Mouse (Mus musculus) myocyte (in vitro differentiated cells): ENCODE measurements around the gene Prkd3. TPM values are rescaled to one million over a fixed set of nuclear protein-coding genes. Genes with fewer than 3 reads are reported as not detected.

Experiments
- H3K27me3 ChIP-seq: one replicate; pipeline ENCODE4 v1.6.1; 2011; ENCODE audit not compliant: control insufficient read depth, insufficient read depth, insufficient read length
- H3K36me3 ChIP-seq: one replicate; pipeline ENCODE4 v1.6.1; 2011; ENCODE audit not compliant: control insufficient read depth, insufficient read depth
- H3K4me2 ChIP-seq: one replicate; pipeline ENCODE4 v1.6.1; 2011; ENCODE audit warnings: low read depth, control low read depth
- H3K4me3 ChIP-seq: one replicate; pipeline ENCODE4 v1.5.1; 2011; ENCODE audit warnings: mild to moderate bottlenecking, control low read depth, moderate library complexity
- H3K79me2 ChIP-seq: one replicate; pipeline ENCODE4 v1.6.1; 2011; ENCODE audit not compliant: control insufficient read depth, insufficient read depth
- H3ac ChIP-seq: one replicate; pipeline ENCODE4 v1.6.1; 2011; ENCODE audit not compliant: control insufficient read depth, insufficient read length
- CEBPB ChIP-seq: IDR thresholded peaks from 2 replicates; pipeline ENCODE4 v1.6.1; 2011; ENCODE audit warnings: mild to moderate bottlenecking, moderate library complexity; ENCODE audit not compliant: poor library complexity, insufficient read depth, severe bottlenecking
- E2F4 ChIP-seq: IDR thresholded peaks from one replicate; pipeline ENCODE4 v1.6.1; 2011; ENCODE audit warnings: mild to moderate bottlenecking, control low read depth, moderate library complexity; ENCODE audit not compliant: insufficient read depth
- MAX ChIP-seq: IDR thresholded peaks from one replicate; pipeline ENCODE4 v1.6.1; 2011; ENCODE audit warnings: low read depth, mild to moderate bottlenecking, control low read depth
- MYOD1 ChIP-seq, 3 experiments: IDR thresholded peaks; one replicate each; pipeline ENCODE4 v1.6.1; 2011; ENCODE audit warnings: control low read depth in 2 of 3, low read depth in 2 of 3, mild to moderate bottlenecking in 2 of 3, moderate library complexity in 1 of 3; ENCODE audit not compliant: insufficient read length in 2 of 3, control insufficient read depth in 1 of 3
- MYOG ChIP-seq, 3 experiments: IDR thresholded peaks; one replicate each; pipeline ENCODE4 v1.6.1; 2011; ENCODE audit warnings: control low read depth in 2 of 3, low read depth in 2 of 3, mild to moderate bottlenecking in 2 of 3; ENCODE audit not compliant: insufficient read length in 2 of 3, control insufficient read depth in 1 of 3, insufficient read depth in 1 of 3
- POLR2A ChIP-seq: IDR thresholded peaks from one replicate; pipeline ENCODE4 v1.6.1; 2011; ENCODE audit warnings: low read depth, mild to moderate bottlenecking, control low read depth, moderate library complexity; ENCODE audit not compliant: insufficient read length
- POLR2AphosphoS2 ChIP-seq: IDR thresholded peaks from one replicate; pipeline ENCODE4 v1.6.1; 2011; ENCODE audit warnings: low read depth, control low read depth; ENCODE audit not compliant: insufficient read length
- REST ChIP-seq: IDR thresholded peaks from one replicate; pipeline ENCODE4 v1.6.1; 2011; ENCODE audit warnings: mild to moderate bottlenecking, control low read depth, moderate library complexity; ENCODE audit not compliant: insufficient read depth, insufficient read length
- SRF ChIP-seq: IDR thresholded peaks from one replicate; pipeline ENCODE4 v1.6.1; 2011; ENCODE audit warnings: low read depth; ENCODE audit not compliant: control insufficient read depth, insufficient read length
- TCF12 ChIP-seq: IDR thresholded peaks from one replicate; pipeline ENCODE4 v1.6.1; 2011; ENCODE audit warnings: mild to moderate bottlenecking, control low read depth; ENCODE audit not compliant: poor library complexity, insufficient read depth, severe bottlenecking
- TCF3 ChIP-seq: IDR thresholded peaks from one replicate; pipeline ENCODE4 v1.6.1; 2011; ENCODE audit warnings: low read depth, control low read depth; ENCODE audit not compliant: insufficient read length
- USF1 ChIP-seq: IDR thresholded peaks from one replicate; pipeline ENCODE4 v1.6.1; 2011; ENCODE audit warnings: low read depth, mild to moderate bottlenecking, control low read depth, moderate library complexity
- polyA plus RNA-seq: library from polyadenylated mRNA; unstranded; fragments of >200 nt; fragmentation: generic; extraction: Trizol; gene quantifications from one replicate; pipeline ENCODE4 v1.2.1, GENCODE M21; 2012; ENCODE audit warnings: missing spikeins

The Prkd3 gene
- polyA plus RNA-seq, 1 experiment = 11.4 TPM

DNA sequence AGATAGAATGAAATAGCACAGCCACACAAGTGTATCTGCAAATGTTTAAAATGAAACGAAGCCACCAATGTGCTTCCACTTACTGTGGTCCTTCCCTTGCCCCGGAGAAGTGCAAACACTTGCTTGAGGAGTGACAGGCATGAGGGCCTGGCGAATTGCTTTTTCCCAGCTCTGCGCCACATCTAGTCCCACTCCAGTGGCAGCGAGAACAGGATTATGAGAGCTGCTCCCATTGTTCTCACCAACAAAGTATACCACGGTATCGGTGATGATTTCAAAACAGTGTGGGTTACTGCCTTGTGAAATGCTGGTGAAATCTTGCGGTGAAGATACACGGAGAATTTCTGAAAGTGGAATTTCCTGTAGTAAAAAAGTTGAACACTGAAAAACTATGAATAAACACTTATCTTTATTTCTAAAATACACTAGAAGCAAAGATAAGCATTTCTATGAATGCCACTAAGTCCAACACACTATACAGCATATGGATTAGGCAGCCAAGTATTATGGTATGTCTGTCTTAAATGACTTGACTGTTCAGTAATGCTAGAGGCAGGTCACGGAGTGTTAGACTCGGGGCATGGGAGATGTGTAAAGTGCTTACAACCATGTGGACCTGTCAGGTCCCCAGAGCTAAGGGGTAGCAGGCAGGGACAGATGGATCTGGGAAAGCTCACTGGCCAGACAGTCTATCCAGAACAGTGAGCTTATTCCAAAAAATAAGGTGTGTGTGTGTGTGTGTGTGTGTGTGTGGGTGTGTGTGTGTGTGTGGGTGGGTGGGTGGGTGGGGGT lies 54.3 kb downstream of the Prkd3 start:
- H3K36me3 ChIP-seq = peaks cover 8% of the 10 kb centered on the region
- no peaks in the 10 kb centered on the region for H3K27me3 ChIP-seq
- no peak overlapping the region for H3ac ChIP-seq
- no peaks in the 10 kb centered on the region for H3K79me2 ChIP-seq
- TF ChIP-seq POLR2AphosphoS2 (no peak), TCF3 (no peak), MYOG (IDR thresholded peaks at IDR 0.05; ENCODE audit: control insufficient read depth in 1 of 3, insufficient read depth in 1 of 3, insufficient read length in 2 of 3, low read depth in 2 of 3) (no peak), REST (no peak), TCF12 (no peak), CEBPB (no peak), MAX (no peak), POLR2A (no peak), SRF (no peak), E2F4 (no peak), MYOD1 (IDR thresholded peaks at IDR 0.05; ENCODE audit: control insufficient read depth in 1 of 3, insufficient read length in 2 of 3, low read depth in 2 of 3) (no peak)
- H3K4me2 ChIP-seq = no peak overlapping the region
- no peak overlapping the region for H3K4me3 ChIP-seq

DNA sequence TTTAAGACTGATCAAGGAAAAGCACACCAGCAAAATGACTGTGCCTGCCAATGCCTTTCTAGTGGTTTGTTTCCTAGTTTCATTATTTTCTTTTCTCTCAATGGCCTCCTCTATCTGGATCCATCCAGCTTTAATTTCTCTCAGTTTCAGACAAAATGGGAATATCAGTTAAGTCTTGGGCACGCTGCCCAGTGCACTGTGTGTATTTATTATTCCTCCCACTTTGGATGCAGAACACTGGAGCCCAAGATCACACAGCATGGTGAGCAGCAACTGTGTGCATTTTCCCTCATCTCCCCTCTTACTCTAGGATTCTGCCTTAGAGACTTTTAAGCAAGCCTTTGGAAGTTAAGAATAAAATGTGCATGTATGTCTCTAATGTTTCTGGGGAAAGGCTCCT lies 56.2 kb downstream of the Prkd3 start:
- H3ac ChIP-seq = no peak overlapping the region
- H3K36me3 ChIP-seq = peaks cover 4% of the 10 kb centered on the region
- H3K27me3 ChIP-seq = no peaks in the 10 kb centered on the region
- TF ChIP-seq SRF (no peak), TCF12 (no peak), POLR2A (no peak)
- no peak overlapping the region for H3K4me3 ChIP-seq
- H3K4me2 ChIP-seq = no peak overlapping the region
- H3K79me2 ChIP-seq = no peaks in the 10 kb centered on the region

DNA sequence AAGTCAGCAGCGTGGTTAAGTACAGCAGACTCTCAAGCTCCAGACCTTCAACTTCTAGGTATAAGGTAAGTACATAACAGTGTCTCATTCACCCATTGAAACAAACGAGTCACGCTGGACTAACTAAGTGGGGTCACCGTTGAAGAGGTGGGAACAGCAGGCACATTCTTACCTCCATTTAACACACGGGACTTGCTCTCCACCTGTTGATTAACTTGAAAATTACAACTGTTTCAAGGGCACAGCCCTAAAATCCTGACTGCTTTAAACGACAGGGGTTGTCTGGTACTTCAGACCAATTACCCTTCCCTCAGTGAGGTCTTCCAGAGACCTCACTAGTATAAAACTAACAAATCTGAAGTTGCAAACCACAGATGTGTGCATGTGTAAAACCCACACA lies 61.1 kb downstream of the Prkd3 start:
- no peaks in the 10 kb centered on the region for H3K79me2 ChIP-seq
- H3K27me3 ChIP-seq = no peaks in the 10 kb centered on the region
- no peak overlapping the region for H3K4me3 ChIP-seq
- H3K36me3 ChIP-seq = peaks cover 14% of the 10 kb centered on the region
- no peak for TF ChIP-seq CEBPB
- TF ChIP-seq TCF12 = no peak
- TF ChIP-seq POLR2A = no peak
- no peak overlapping the region for H3K4me2 ChIP-seq
- no peak overlapping the region for H3ac ChIP-seq

DNA sequence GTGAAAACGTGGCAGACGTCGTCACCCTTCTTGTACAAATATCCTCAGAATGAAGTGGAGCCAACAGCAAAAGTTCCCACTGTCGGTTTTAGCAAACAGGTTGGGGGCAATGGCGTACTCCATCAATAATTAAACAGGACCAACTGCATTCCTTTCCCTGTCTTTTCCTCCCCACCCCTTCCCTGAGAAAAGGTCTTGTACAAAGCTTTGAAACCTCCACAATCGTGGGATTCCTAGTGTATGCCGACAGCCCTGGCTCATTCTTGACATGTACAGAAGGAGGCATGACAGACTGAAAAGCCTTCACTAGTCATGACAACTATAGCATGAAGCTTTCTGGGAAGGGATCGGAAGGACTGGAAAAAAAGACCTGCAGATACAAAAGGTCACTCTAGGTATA lies 67.4 kb downstream of the Prkd3 start:
- H3K4me3 ChIP-seq = no peak overlapping the region
- H3K4me2 ChIP-seq = no peak overlapping the region
- H3K79me2 ChIP-seq = no peaks in the 10 kb centered on the region
- H3K36me3 ChIP-seq = peaks cover 28% of the 10 kb centered on the region
- TF ChIP-seq TCF3 (no peak), MAX (no peak), SRF (no peak), MYOG (IDR thresholded peaks at IDR 0.05; ENCODE audit: control insufficient read depth in 1 of 3, insufficient read depth in 1 of 3, insufficient read length in 2 of 3, low read depth in 2 of 3) (no peak), TCF12 (no peak), MYOD1 (IDR thresholded peaks at IDR 0.05; ENCODE audit: control insufficient read depth in 1 of 3, insufficient read length in 2 of 3, low read depth in 2 of 3) (no peak), REST (no peak), USF1 (no peak), POLR2AphosphoS2 (no peak), CEBPB (no peak), E2F4 (no peak), POLR2A (no peak)
- no peak overlapping the region for H3ac ChIP-seq
- H3K27me3 ChIP-seq = no peaks in the 10 kb centered on the region

DNA sequence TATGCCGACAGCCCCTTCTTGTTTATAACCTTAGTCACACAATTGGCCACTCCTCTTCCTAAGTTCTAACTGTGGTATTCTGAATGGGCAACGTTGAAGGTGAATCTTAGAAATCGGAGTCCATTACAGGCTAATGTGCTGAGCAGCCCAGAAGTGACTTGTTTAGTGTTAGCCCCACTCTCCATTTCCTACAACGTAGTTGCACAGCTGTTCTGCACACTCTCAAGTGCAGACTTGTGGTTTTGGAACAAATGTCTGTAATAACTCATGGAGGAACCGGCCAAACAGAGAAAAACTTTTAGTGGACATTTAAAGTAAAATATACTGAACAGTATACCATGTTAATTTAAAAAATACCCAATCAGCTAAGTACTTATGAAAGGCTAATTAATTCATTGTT lies 68.5 kb downstream of the Prkd3 start:
- Histone ChIP-seq H3K4me3 (no peak overlapping the region), H3K36me3 (peaks cover 28% of the 10 kb centered on the region), H3K4me2 (no peak overlapping the region), H3K27me3 (no peaks in the 10 kb centered on the region), H3ac (no peak overlapping the region), H3K79me2 (no peaks in the 10 kb centered on the region)
- TF ChIP-seq POLR2A (no peak), TCF12 (no peak), MYOD1 (IDR thresholded peaks at IDR 0.05; ENCODE audit: control insufficient read depth in 1 of 3, insufficient read length in 2 of 3, low read depth in 2 of 3) (peak in 2 of 3 experiments; percentile 66 to 75), SRF (no peak), TCF3 (no peak), USF1 (no peak), MYOG (IDR thresholded peaks at IDR 0.05; ENCODE audit: control insufficient read depth in 1 of 3, insufficient read depth in 1 of 3, insufficient read length in 2 of 3, low read depth in 2 of 3) (peak in 2 of 3 experiments; percentile 33 to 52), E2F4 (no peak), CEBPB (no peak), POLR2AphosphoS2 (no peak), MAX (no peak), REST (no peak)
